Mouse (Mus musculus) ES-E14 (cell line): ENCODE data around the gene Qrfp. TPM values are rescaled to one million over a fixed set of nuclear protein-coding genes. Genes with fewer than 3 reads are reported as not detected.

Experiments used
- DNase-seq: peaks from one replicate; pipeline ENCODE4 v3.0.0-alpha.2; 2013; ENCODE audit warnings: low read depth, low spot score
- H3K27ac ChIP-seq: 2 replicates; pipeline ENCODE4 v1.5.1; 2012; ENCODE audit warnings: low read depth, mild to moderate bottlenecking, low read length, moderate library complexity, mixed read lengths; ENCODE audit not compliant: poor library complexity, insufficient read depth, severe bottlenecking
- H3K36me3 ChIP-seq: 2 replicates; pipeline ENCODE4 v1.6.1; 2012; ENCODE audit warnings: mild to moderate bottlenecking, low read length, moderate library complexity, mixed read lengths; ENCODE audit not compliant: control insufficient read depth, poor library complexity, insufficient read depth, severe bottlenecking
- H3K4me1 ChIP-seq, 2 experiments: fragments of 150-350 bp in 1 of 2; sonication (generic) in 1 of 2; 2 replicates each; pipeline ENCODE4 v1.6.1; 2012; ENCODE audit warnings: low read length in 2 of 2, mild to moderate bottlenecking in 1 of 2, mixed read lengths in 1 of 2; ENCODE audit not compliant: control insufficient read depth in 2 of 2, insufficient read depth in 2 of 2, poor library complexity in 1 of 2
- H3K4me3 ChIP-seq, 2 experiments: fragments of 150-350 bp in 1 of 2; sonication (generic) in 1 of 2; 2 replicates each; pipeline ENCODE4 v1.5.1; 2012; ENCODE audit warnings: low read length in 2 of 2, low read depth in 1 of 2, mild to moderate bottlenecking in 1 of 2, mixed read lengths in 1 of 2; ENCODE audit not compliant: insufficient read depth in 1 of 2, poor library complexity in 1 of 2, severe bottlenecking in 1 of 2
- H3K9ac ChIP-seq: 2 replicates; pipeline ENCODE4 v1.6.1; 2012; ENCODE audit warnings: low read depth, mild to moderate bottlenecking, low read length, mixed read lengths; ENCODE audit not compliant: poor library complexity, insufficient read depth, severe bottlenecking
- H3K9me3 ChIP-seq: fragments of 150-350 bp; sonication (generic); 2 replicates; pipeline ENCODE4 v1.6.1; 2012; ENCODE audit warnings: low read depth, mild to moderate bottlenecking, low read length; ENCODE audit not compliant: control insufficient read depth, insufficient read depth
- CHD2 ChIP-seq: IDR thresholded peaks from 2 replicates; pipeline ENCODE4 v1.6.1; 2014; ENCODE audit warnings: mild to moderate bottlenecking, low read depth, low read length, inconsistent platforms
- HCFC1 ChIP-seq: IDR thresholded peaks from 2 replicates; pipeline ENCODE4 v1.6.1; 2012; ENCODE audit warnings: low read length, inconsistent platforms, borderline replicate concordance; ENCODE audit not compliant: insufficient read depth
- MAFK ChIP-seq: IDR thresholded peaks from 2 replicates; pipeline ENCODE4 v1.6.1; 2014; ENCODE audit warnings: mild to moderate bottlenecking, low read depth, low read length, inconsistent platforms; ENCODE audit not compliant: insufficient read depth
- ZC3H11A ChIP-seq: IDR thresholded peaks from 2 replicates; pipeline ENCODE4 v1.6.1; 2012; ENCODE audit warnings: low read depth, mild to moderate bottlenecking, inconsistent platforms, low read length, borderline replicate concordance
- ZNF384 ChIP-seq: IDR thresholded peaks from 2 replicates; pipeline ENCODE4 v1.6.1; 2012; ENCODE audit warnings: low read depth, low read length, inconsistent platforms
- in situ Hi-C, 2 experiments: fragments of 600-800 bp; cut with MboI; formaldehyde crosslinking; loops; one replicate each; pipeline ENCODE4 v1.15.1; 2025; ENCODE audit warnings: low sequenced_read_pairs in 2 of 2, inconsistent platforms in 1 of 2; ENCODE audit not compliant: unreplicated experiment in 2 of 2
- total RNA-seq: library from RNA; depleted of rRNA; stranded (reverse); fragments of 300-350 nt; gene quantifications from 2 replicates; pipeline ENCODE4 v1.2.3, GENCODE M21; 2012

The Qrfp gene
- total RNA-seq, 1 experiment = not detected

DNA sequence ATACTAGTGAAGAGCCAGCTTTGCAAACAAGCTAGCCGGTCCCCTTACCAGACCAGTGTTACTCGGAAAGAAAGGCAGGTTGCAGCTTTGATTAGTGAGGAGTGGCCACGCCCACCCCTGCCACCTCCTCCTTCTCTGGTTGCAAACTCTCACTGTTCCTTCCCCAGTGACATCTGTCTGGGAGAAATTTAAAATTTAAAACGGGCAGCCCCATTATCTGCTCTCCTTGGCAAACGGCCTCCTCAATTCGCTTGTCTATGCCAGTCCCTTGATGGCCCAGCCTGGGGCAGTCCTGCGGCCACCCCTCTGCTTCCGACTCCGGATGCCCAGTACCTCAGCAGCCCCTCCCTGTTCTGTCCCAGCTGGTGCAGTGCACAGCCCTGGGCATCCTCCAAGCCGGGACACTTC lies 34.4 kb upstream of the Qrfp start:
- DNase-seq = no peak
- Histone ChIP-seq H3K27ac (no peak overlapping the region), H3K36me3 (no peaks in the 10 kb centered on the region), H3K4me1 (peaks cover 0 to 5% of the 10 kb centered on the region in 2 experiments; a peak in 1 of 4 replicates), H3K9me3 (no peaks in the 10 kb centered on the region), H3K9ac (no peak overlapping the region), H3K4me3 (no peak overlapping the region)
- TF ChIP-seq ZC3H11A (no peak), MAFK (no peak), CHD2 (no peak)
- in situ Hi-C loops = no loop called here

- no peaks in the 10 kb centered on the region for H3K9me3 ChIP-seq
- no peak overlapping the region for H3K4me3 ChIP-seq
- no peaks in the 10 kb centered on the region for H3K4me1 ChIP-seq
- no peaks in the 10 kb centered on the region for H3K36me3 ChIP-seq
- no peak for TF ChIP-seq ZC3H11A
- no peak for TF ChIP-seq CHD2
- TF ChIP-seq ZNF384 = no peak
- no peak for TF ChIP-seq HCFC1
- TF ChIP-seq MAFK = no peak
- no peak overlapping the region for H3K9ac ChIP-seq
- in situ Hi-C loops = no loop called here
- no peak overlapping the region for H3K27ac ChIP-seq
- no peak for DNase-seq
Observed at GRCm38 (mm10) chr2:31838868-31839267, 28.5 kb upstream of the Qrfp start.

- TF ChIP-seq CHD2 (no peak), ZNF384 (no peak), MAFK (no peak), ZC3H11A (no peak), HCFC1 (no peak)
- Histone ChIP-seq H3K27ac (no peak overlapping the region), H3K4me1 (no peaks in the 10 kb centered on the region), H3K36me3 (no peaks in the 10 kb centered on the region), H3K4me3 (no peak overlapping the region), H3K9me3 (no peaks in the 10 kb centered on the region), H3K9ac (no peak overlapping the region)
- in situ Hi-C loops = no loop called here
- DNase-seq = no peak
Observed at GRCm38 (mm10) chr2:31836985-31837384, 26.6 kb upstream of the Qrfp start.

DNA sequence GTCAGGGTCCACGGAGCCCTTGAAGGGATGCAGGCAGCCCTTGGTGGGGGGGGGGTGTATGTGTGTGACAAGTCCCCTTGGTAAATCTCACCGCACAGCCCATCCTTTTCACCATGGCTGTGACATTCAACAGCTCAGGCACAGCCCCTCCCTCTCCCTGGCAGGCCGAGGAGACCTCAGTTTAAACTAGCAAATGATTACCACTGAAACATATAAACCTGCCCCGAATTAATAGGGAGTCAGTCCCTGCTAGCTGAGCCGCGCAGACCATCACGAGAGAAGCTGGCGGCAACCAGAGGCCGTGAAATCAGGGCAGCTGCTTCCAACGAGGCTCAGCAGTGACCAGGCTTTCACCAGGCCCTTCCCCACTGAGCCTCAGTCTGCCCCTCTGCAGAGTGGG lies 25.7 kb upstream of the Qrfp start:
- no peak overlapping the region for H3K9ac ChIP-seq
- TF ChIP-seq HCFC1 = no peak
- TF ChIP-seq ZC3H11A = no peak
- TF ChIP-seq MAFK = no peak
- TF ChIP-seq CHD2 = no peak
- no peak for TF ChIP-seq ZNF384
- no peak for DNase-seq
- H3K9me3 ChIP-seq = no peaks in the 10 kb centered on the region
- H3K27ac ChIP-seq = no peak overlapping the region
- in situ Hi-C loops = no loop called here
- no peak overlapping the region for H3K4me3 ChIP-seq
- H3K36me3 ChIP-seq = no peaks in the 10 kb centered on the region
- no peaks in the 10 kb centered on the region for H3K4me1 ChIP-seq

DNA sequence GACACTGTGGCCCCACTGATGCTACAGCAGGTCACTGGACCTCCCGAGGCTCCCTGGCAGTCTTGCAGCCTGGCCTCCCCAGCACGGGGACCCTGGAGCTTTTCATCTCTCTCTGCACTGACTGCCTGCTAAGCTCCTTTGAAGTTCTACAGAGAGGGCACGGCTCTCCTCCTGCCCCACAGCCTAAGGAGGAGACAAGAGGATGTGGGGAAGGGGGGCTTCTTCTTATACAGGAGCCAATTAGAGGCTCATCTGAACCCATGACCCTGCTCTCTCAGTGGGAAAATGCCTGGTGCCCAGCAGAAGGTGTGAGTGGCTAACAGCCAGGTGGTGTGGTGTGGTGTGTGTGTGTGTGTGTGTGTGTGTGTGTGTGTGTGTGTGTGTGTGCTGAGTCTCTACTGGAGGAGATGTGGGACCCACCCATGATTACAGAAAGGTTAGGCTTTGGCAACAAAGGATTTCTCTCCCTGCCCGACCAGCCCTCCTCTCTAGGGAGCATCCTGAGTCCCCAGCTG lies 18.0 kb upstream of the Qrfp start:
- no peak overlapping the region for H3K4me3 ChIP-seq
- TF ChIP-seq ZC3H11A = no peak
- in situ Hi-C loops = no loop called here
- no peaks in the 10 kb centered on the region for H3K36me3 ChIP-seq
- no peak overlapping the region for H3K9ac ChIP-seq
- H3K9me3 ChIP-seq = no peaks in the 10 kb centered on the region
- no peak overlapping the region for H3K27ac ChIP-seq
- peaks cover 0 to 4% of the 10 kb centered on the region in 2 experiments; a peak in 1 of 4 replicates for H3K4me1 ChIP-seq
- DNase-seq = no peak
